Mouse (Mus musculus): ENCODE measurements at regions not wholly inside any gene's neighbourhood (a gene's known extent, or its start where the extent isn't known, plus 50 kb on each side); places are given as distances from the start of the nearest gene placed in this dataset.

GRCm38 (mm10) chr10:98349466-98349865, 564.7 kb upstream of the Atp2b1 start:
- TF ChIP-seq POLR2AphosphoS5 (IDR thresholded peaks at IDR 0.05; ENCODE audit: insufficient replicate concordance, low read depth, low read length) (no peak), GATA2 (IDR thresholded peaks at IDR 0.05; ENCODE audit: borderline replicate concordance, low read depth, low read length) (no peak), TAL1 (conservative IDR thresholded peaks at IDR 0.05; ENCODE audit: low read depth, low read length) (no peak), GATA1 (IDR thresholded peaks at IDR 0.05; ENCODE audit: borderline replicate concordance, low read length) (no peak), CTCF (IDR thresholded peaks at IDR 0.05; ENCODE audit: low read depth, low read length) (no peak)

GRCm38 (mm10) chr10:98350318-98350926, 563.8 kb upstream of the Atp2b1 start:
- H3K27me3 ChIP-seq (ENCODE audit: insufficient read depth, low read length): no peaks in the 10 kb centered on the region
- no peak for TF ChIP-seq TAL1 (conservative IDR thresholded peaks at IDR 0.05; ENCODE audit: low read depth, low read length)
- no peak for TF ChIP-seq CTCF (IDR thresholded peaks at IDR 0.05; ENCODE audit: low read depth, low read length)
- no peak for TF ChIP-seq GATA2 (IDR thresholded peaks at IDR 0.05; ENCODE audit: borderline replicate concordance, low read depth, low read length)
- TF ChIP-seq GATA1 (IDR thresholded peaks at IDR 0.05; ENCODE audit: borderline replicate concordance, low read length): no peak
- TF ChIP-seq POLR2AphosphoS5 (IDR thresholded peaks at IDR 0.05; ENCODE audit: insufficient replicate concordance, low read depth, low read length): no peak
- ATAC-seq (ENCODE audit: extremely low read depth, insufficient number of reproducible peaks, low FRiP score, poor library complexity, severe bottlenecking) (no peak), DNase-seq (ENCODE audit: low spot score) (no peak)
- H3K4me1 ChIP-seq (ENCODE audit: insufficient read depth, low read depth, low read length): no peaks in the 10 kb centered on the region
- no peaks in the 10 kb centered on the region for H3K9me3 ChIP-seq (replicated peaks)
- H3K36me3 ChIP-seq (replicated peaks): no peaks in the 10 kb centered on the region
- H3K4me3 ChIP-seq (ENCODE audit: low read depth, low read length): no peak overlapping the region

More at GRCm38 (mm10) chr10:98349466-98349865, 564.7 kb upstream of the Atp2b1 start:
- Histone ChIP-seq H3K36me3 (replicated peaks) (no peaks in the 10 kb centered on the region), H3K9me3 (replicated peaks) (no peaks in the 10 kb centered on the region), H3K27me3 (ENCODE audit: insufficient read depth, low read length) (no peaks in the 10 kb centered on the region), H3K4me3 (ENCODE audit: low read depth, low read length) (no peak overlapping the region), H3K4me1 (ENCODE audit: insufficient read depth, low read depth, low read length) (no peaks in the 10 kb centered on the region)
- DNase-seq (ENCODE audit: low spot score) (no peak), ATAC-seq (ENCODE audit: extremely low read depth, insufficient number of reproducible peaks, low FRiP score, poor library complexity, severe bottlenecking) (no peak)

GRCm38 (mm10) chr10:98352061-98352460, 562.1 kb upstream of the Atp2b1 start:
- ATAC-seq (ENCODE audit: extremely low read depth, insufficient number of reproducible peaks, low FRiP score, poor library complexity, severe bottlenecking) (no peak), DNase-seq (ENCODE audit: low spot score) (no peak)
- no peaks in the 10 kb centered on the region for H3K4me1 ChIP-seq (ENCODE audit: insufficient read depth, low read depth, low read length)

GRCm38 (mm10) chr10:98354486-98354885, 559.7 kb upstream of the Atp2b1 start:
- DNase-seq (ENCODE audit: low spot score) (no peak), ATAC-seq (ENCODE audit: extremely low read depth, insufficient number of reproducible peaks, low FRiP score, poor library complexity, severe bottlenecking) (no peak)
- TF ChIP-seq TAL1 (conservative IDR thresholded peaks at IDR 0.05; ENCODE audit: low read depth, low read length): no peak
- TF ChIP-seq GATA1 (IDR thresholded peaks at IDR 0.05; ENCODE audit: borderline replicate concordance, low read length): no peak
- no peak for TF ChIP-seq POLR2AphosphoS5 (IDR thresholded peaks at IDR 0.05; ENCODE audit: insufficient replicate concordance, low read depth, low read length)
- no peak for TF ChIP-seq CTCF (IDR thresholded peaks at IDR 0.05; ENCODE audit: low read depth, low read length)
- no peak for TF ChIP-seq GATA2 (IDR thresholded peaks at IDR 0.05; ENCODE audit: borderline replicate concordance, low read depth, low read length)
- no peaks in the 10 kb centered on the region for H3K9me3 ChIP-seq (replicated peaks)
- H3K36me3 ChIP-seq (replicated peaks): no peaks in the 10 kb centered on the region
- H3K4me3 ChIP-seq (ENCODE audit: low read depth, low read length): no peak overlapping the region
- H3K27me3 ChIP-seq (ENCODE audit: insufficient read depth, low read length): no peaks in the 10 kb centered on the region
- H3K4me1 ChIP-seq (ENCODE audit: insufficient read depth, low read depth, low read length): no peaks in the 10 kb centered on the region

More at GRCm38 (mm10) chr10:98352061-98352460, 562.1 kb upstream of the Atp2b1 start:
- no peak overlapping the region for H3K4me3 ChIP-seq (ENCODE audit: low read depth, low read length)
- no peak for TF ChIP-seq GATA2 (IDR thresholded peaks at IDR 0.05; ENCODE audit: borderline replicate concordance, low read depth, low read length)
- no peak for TF ChIP-seq TAL1 (conservative IDR thresholded peaks at IDR 0.05; ENCODE audit: low read depth, low read length)
- no peak for TF ChIP-seq GATA1 (IDR thresholded peaks at IDR 0.05; ENCODE audit: borderline replicate concordance, low read length)
- TF ChIP-seq POLR2AphosphoS5 (IDR thresholded peaks at IDR 0.05; ENCODE audit: insufficient replicate concordance, low read depth, low read length): no peak
- no peak for TF ChIP-seq CTCF (IDR thresholded peaks at IDR 0.05; ENCODE audit: low read depth, low read length)
- no peaks in the 10 kb centered on the region for H3K9me3 ChIP-seq (replicated peaks)
- no peaks in the 10 kb centered on the region for H3K36me3 ChIP-seq (replicated peaks)
- H3K27me3 ChIP-seq (ENCODE audit: insufficient read depth, low read length): no peaks in the 10 kb centered on the region

GRCm38 (mm10) chr10:98364604-98365003, 549.6 kb upstream of the Atp2b1 start:
- Histone ChIP-seq H3K4me1 (ENCODE audit: insufficient read depth, low read depth, low read length) (no peaks in the 10 kb centered on the region), H3K4me3 (ENCODE audit: low read depth, low read length) (no peak overlapping the region), H3K36me3 (replicated peaks) (no peaks in the 10 kb centered on the region), H3K9me3 (replicated peaks) (no peaks in the 10 kb centered on the region), H3K27me3 (ENCODE audit: insufficient read depth, low read length) (no peaks in the 10 kb centered on the region)
- TF ChIP-seq CTCF (IDR thresholded peaks at IDR 0.05; ENCODE audit: low read depth, low read length) (no peak), TAL1 (conservative IDR thresholded peaks at IDR 0.05; ENCODE audit: low read depth, low read length) (no peak), GATA2 (IDR thresholded peaks at IDR 0.05; ENCODE audit: borderline replicate concordance, low read depth, low read length) (no peak), GATA1 (IDR thresholded peaks at IDR 0.05; ENCODE audit: borderline replicate concordance, low read length) (no peak), POLR2AphosphoS5 (IDR thresholded peaks at IDR 0.05; ENCODE audit: insufficient replicate concordance, low read depth, low read length) (no peak)
- ATAC-seq (ENCODE audit: extremely low read depth, insufficient number of reproducible peaks, low FRiP score, poor library complexity, severe bottlenecking) (no peak), DNase-seq (ENCODE audit: low spot score) (no peak)

GRCm38 (mm10) chr10:98372561-98372960, 541.6 kb upstream of the Atp2b1 start:
- H3K9me3 ChIP-seq (replicated peaks): no peaks in the 10 kb centered on the region
- TF ChIP-seq CTCF (IDR thresholded peaks at IDR 0.05; ENCODE audit: low read depth, low read length) (no peak), GATA1 (IDR thresholded peaks at IDR 0.05; ENCODE audit: borderline replicate concordance, low read length) (no peak), POLR2AphosphoS5 (IDR thresholded peaks at IDR 0.05; ENCODE audit: insufficient replicate concordance, low read depth, low read length) (no peak), GATA2 (IDR thresholded peaks at IDR 0.05; ENCODE audit: borderline replicate concordance, low read depth, low read length) (no peak), TAL1 (conservative IDR thresholded peaks at IDR 0.05; ENCODE audit: low read depth, low read length) (no peak)
- no peaks in the 10 kb centered on the region for H3K27me3 ChIP-seq (ENCODE audit: insufficient read depth, low read length)
- no peaks in the 10 kb centered on the region for H3K4me1 ChIP-seq (ENCODE audit: insufficient read depth, low read depth, low read length)
- H3K4me3 ChIP-seq (ENCODE audit: low read depth, low read length): no peak overlapping the region
- ATAC-seq (ENCODE audit: extremely low read depth, insufficient number of reproducible peaks, low FRiP score, poor library complexity, severe bottlenecking) (no peak), DNase-seq (ENCODE audit: low spot score) (no peak)
- H3K36me3 ChIP-seq (replicated peaks): no peaks in the 10 kb centered on the region
